Mouse (Mus musculus): ENCODE results near the gene Kmt5c. TPM values are rescaled to one million over a fixed set of nuclear protein-coding genes. Genes with fewer than 3 reads are reported as not detected.
"Not testable (repeated sequence)": the region's sequence is repeated elsewhere in the genome, so short reads cannot be mapped to it uniquely, and the experiment has no call there.

Gene Kmt5c
- polyA plus RNA-seq, 1 experiment from 2014 or later, result 75.3 TPM

GRCm38 (mm10) chr7:4777851-4778637, 38.1 kb downstream of the Kmt5c start:
- 2% methylated on average over 14 of the region's 20 CpGs for WGBS
- Histone ChIP-seq H3K4me2 (no peak overlapping the region), H3K4me3 (peak overlapping the region; percentile 31; the same call in 1 of the 2 replicates), H3K9ac (no peak overlapping the region), H3K36me3 (ENCODE audit: poor library complexity, severe bottlenecking) (no peaks in the 10 kb centered on the region), H3K27ac (no peak overlapping the region), H3K27me3 (peaks cover 80% of the 10 kb centered on the region), H3K9me3 (replicated peaks) (no peaks in the 10 kb centered on the region), H3K4me1 (peaks cover 10% of the 10 kb centered on the region)
- ATAC-seq, result 0 out of 2 replicates have a peak, but pooled peaks have one; percentile 13

- Histone ChIP-seq H3K4me2 (no peak overlapping the region), H3K9me3 (replicated peaks) (no peaks in the 10 kb centered on the region), H3K9ac (no peak overlapping the region), H3K4me1 (peaks cover 10% of the 10 kb centered on the region), H3K27me3 (peaks cover 76% of the 10 kb centered on the region), H3K27ac (no peak overlapping the region), H3K4me3 (no peak overlapping the region), H3K36me3 (ENCODE audit: poor library complexity, severe bottlenecking) (no peaks in the 10 kb centered on the region)
- WGBS, result 44% methylated on average over 5 of the region's 5 CpGs
- no peak for ATAC-seq
Measured at GRCm38 (mm10) chr7:4779921-4780320, 40.0 kb downstream of the Kmt5c start.

GRCm38 (mm10) chr7:4782130-4782529, 42.2 kb downstream of the Kmt5c start:
- 54% methylated on average over 3 of the region's 3 CpGs for WGBS
- Histone ChIP-seq H3K27me3 (peaks cover 54% of the 10 kb centered on the region), H3K9me3 (replicated peaks) (no peaks in the 10 kb centered on the region), H3K4me3 (no peak overlapping the region), H3K4me1 (peaks cover 5% of the 10 kb centered on the region; the same call in 1 of the 2 replicates), H3K36me3 (ENCODE audit: poor library complexity, severe bottlenecking) (no peaks in the 10 kb centered on the region), H3K4me2 (no peak overlapping the region), H3K9ac (no peak overlapping the region), H3K27ac (no peak overlapping the region)
- no peak for ATAC-seq

GRCm38 (mm10) chr7:4782759-4783158, 42.8 kb downstream of the Kmt5c start, which contains the start of the genes Il11 and Tmem190:
Il11 (minus strand) TSS chr7:4782859.
Tmem190 (plus strand) TSS chr7:4782937.
- Histone ChIP-seq H3K27ac (no peak within 1 kb of the TSS), H3K4me2 (no peak within 1 kb of the TSS), H3K27me3 (peaks cover 53% of the 10 kb centered on the region), H3K9ac (no peak within 1 kb of the TSS), H3K4me1 (no peaks in the 10 kb centered on the region), H3K9me3 (replicated peaks) (no peaks in the 10 kb centered on the region), H3K36me3 (ENCODE audit: poor library complexity, severe bottlenecking) (no peaks in the 10 kb centered on the region), H3K4me3 (no peak within 1 kb of the TSS)
- ATAC-seq, result no peak
- 81% methylated on average over 2 of the region's 2 CpGs for WGBS

- Histone ChIP-seq H3K27me3 (peaks cover 47% of the 10 kb centered on the region), H3K27ac (no peak overlapping the region), H3K4me1 (peaks cover 6% of the 10 kb centered on the region), H3K4me2 (no peak overlapping the region), H3K9me3 (replicated peaks) (no peaks in the 10 kb centered on the region), H3K9ac (no peak overlapping the region), H3K4me3 (no peak overlapping the region), H3K36me3 (ENCODE audit: poor library complexity, severe bottlenecking) (no peaks in the 10 kb centered on the region)
- 88% methylated on average over 14 of the region's 14 CpGs for WGBS
- no peak for ATAC-seq
Measured at GRCm38 (mm10) chr7:4783667-4784268, 43.9 kb downstream of the Kmt5c start.

GRCm38 (mm10) chr7:4788499-4789435, 48.9 kb downstream of the Kmt5c start:
- Histone ChIP-seq H3K27ac (peak overlapping the region; percentile 25; the same call in 1 of the 2 replicates), H3K4me3 (peak overlapping the region; percentile 52), H3K27me3 (peaks cover 28% of the 10 kb centered on the region), H3K4me2 (peak overlapping the region; percentile 87), H3K9me3 (replicated peaks) (no peaks in the 10 kb centered on the region), H3K36me3 (ENCODE audit: poor library complexity, severe bottlenecking) (peaks cover under 1% of the 10 kb centered on the region; the same call in 1 of the 2 replicates), H3K9ac (peak overlapping the region; percentile 78), H3K4me1 (peaks cover 19% of the 10 kb centered on the region)
- WGBS, result 3% methylated on average over 54 of the region's 64 CpGs
- ATAC-seq, result peak; percentile 37; the same call in 1 of the 2 replicates

GRCm38 (mm10) chr7:4789436-4789935, 49.6 kb downstream of the Kmt5c start, which contains the start of gene Tmem238:
Tmem238 (minus strand) TSS chr7:4789656.
- peaks cover 25% of the 10 kb centered on the region for H3K27me3 ChIP-seq
- H3K4me1 ChIP-seq, result peaks cover 26% of the 10 kb centered on the region
- 12% methylated on average over 27 of the region's 40 CpGs for WGBS
- H3K27ac ChIP-seq, result peak within 1 kb of the TSS; percentile 25; the same call in 1 of the 2 replicates
- H3K4me3 ChIP-seq, result peak within 1 kb of the TSS; percentile 52
- no peak for ATAC-seq
- H3K4me2 ChIP-seq, result peak within 1 kb of the TSS; percentile 87
- H3K9ac ChIP-seq, result peak within 1 kb of the TSS; percentile 78
- no peaks in the 10 kb centered on the region for H3K9me3 ChIP-seq (replicated peaks)
- peaks cover 8% of the 10 kb centered on the region for H3K36me3 ChIP-seq (ENCODE audit: poor library complexity, severe bottlenecking)

GRCm38 (mm10) chr7:4792278-4793212, 52.6 kb downstream of the Kmt5c start, which contains the start of gene Rpl28:
Rpl28 (plus strand) TSS chr7:4792874.
- 2% methylated on average over 54 of the region's 54 CpGs for WGBS
- peak within 1 kb of the TSS; percentile 99 for H3K9ac ChIP-seq
- peak within 1 kb of the TSS; percentile 87 for H3K27ac ChIP-seq
- peak within 1 kb of the TSS; percentile 88 for H3K4me2 ChIP-seq
- H3K36me3 ChIP-seq (ENCODE audit: poor library complexity, severe bottlenecking), result peaks cover 39% of the 10 kb centered on the region
- no peaks in the 10 kb centered on the region for H3K9me3 ChIP-seq (replicated peaks)
- peaks cover 22% of the 10 kb centered on the region for H3K27me3 ChIP-seq
- H3K4me1 ChIP-seq, result peaks cover 32% of the 10 kb centered on the region
- ATAC-seq, result peak; percentile 92
- H3K4me3 ChIP-seq, result peak within 1 kb of the TSS; percentile 93

- Histone ChIP-seq H3K27ac (peak overlapping the region; percentile 87), H3K27me3 (peaks cover 19% of the 10 kb centered on the region), H3K4me3 (peak overlapping the region; percentile 93), H3K36me3 (ENCODE audit: poor library complexity, severe bottlenecking) (peaks cover 43% of the 10 kb centered on the region), H3K9ac (peak overlapping the region; percentile 99), H3K4me2 (peak overlapping the region; percentile 88), H3K4me1 (peaks cover 31% of the 10 kb centered on the region)
- H3K9me3 ChIP-seq (replicated peaks), result not testable (repeated sequence)
- WGBS, result 2% methylated on average over 31 of the region's 31 CpGs
- 0 out of 2 replicates have a peak, but pooled peaks have one; percentile 2 for ATAC-seq
Measured at GRCm38 (mm10) chr7:4793248-4793647, 53.3 kb downstream of the Kmt5c start.

- peaks cover 26% of the 10 kb centered on the region for H3K4me1 ChIP-seq
- peak overlapping the region; percentile 99 for H3K9ac ChIP-seq
- H3K9me3 ChIP-seq (replicated peaks), result no peaks in the 10 kb centered on the region
- H3K4me3 ChIP-seq, result peak overlapping the region; percentile 93
- no peak for ATAC-seq
- H3K4me2 ChIP-seq, result peak overlapping the region; percentile 88
- WGBS, result 44% methylated on average over 4 of the region's 4 CpGs
- H3K27me3 ChIP-seq, result peaks cover 17% of the 10 kb centered on the region
- H3K27ac ChIP-seq, result no peak overlapping the region
- peaks cover 43% of the 10 kb centered on the region for H3K36me3 ChIP-seq (ENCODE audit: poor library complexity, severe bottlenecking)
Measured at GRCm38 (mm10) chr7:4793674-4794073, 53.8 kb downstream of the Kmt5c start.

Measured in forebrain, embryonic 13.5 days (tissue).